Mouse (Mus musculus) cerebellum, adult 8-10 months (tissue): ENCODE data around the gene Gpr135.
"Not testable (repeated sequence)": the region's sequence is repeated elsewhere in the genome, so short reads cannot be mapped to it uniquely, and the experiment has no call there.

Experiments
- DNase-seq: peaks from one replicate; pipeline ENCODE4 v3.0.0; 2022

The Gpr135 gene

GRCm38 (mm10) chr12:72052571-72052970 lies 18.4 kb downstream of the Gpr135 start:
- no peak for DNase-seq

DNA sequence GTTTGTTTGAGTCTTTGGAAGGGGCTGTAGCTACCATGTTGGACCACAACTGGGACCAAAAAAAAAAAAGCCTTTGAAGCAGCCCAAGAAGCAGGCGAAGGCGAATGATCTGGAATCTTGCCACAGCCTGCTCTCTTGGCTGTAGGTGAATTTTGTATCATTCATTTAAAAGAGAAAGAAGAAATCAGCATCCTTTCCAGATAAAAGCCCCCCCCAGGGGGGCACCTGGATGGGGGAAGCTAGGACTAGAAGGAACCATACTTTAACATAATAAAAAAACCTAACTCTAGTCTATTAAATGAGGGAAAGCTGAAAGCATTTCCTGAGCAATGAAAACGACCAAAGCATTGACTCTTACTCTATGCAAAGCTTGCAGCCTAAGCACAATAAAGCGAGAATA lies 20.1 kb downstream of the Gpr135 start:
- DNase-seq = no peak

- DNase-seq = not testable (repeated sequence)
Observed at GRCm38 (mm10) chr12:72050156-72050555, 20.8 kb downstream of the Gpr135 start.

DNA sequence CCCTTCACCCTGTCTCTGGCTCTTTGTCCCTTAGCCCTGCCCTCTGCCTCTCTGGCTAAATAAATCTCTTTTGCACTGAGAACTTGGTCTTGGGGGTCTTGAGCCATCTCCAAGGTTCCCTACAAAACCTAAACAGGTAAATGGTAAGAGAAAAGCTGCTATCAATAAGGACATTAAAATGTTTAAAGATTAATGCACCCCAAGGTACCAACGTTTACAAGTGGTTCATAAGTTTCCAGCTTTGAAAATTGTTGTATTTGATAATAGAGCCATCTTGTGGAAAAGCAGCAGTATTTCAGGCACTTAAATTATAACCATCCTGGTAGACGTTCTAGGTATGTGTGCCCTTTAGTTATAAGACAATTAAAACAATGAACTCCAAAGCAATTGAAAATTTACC lies 23.4 kb downstream of the Gpr135 start:
- DNase-seq = no peak

GRCm38 (mm10) chr12:72041238-72041637 lies 29.7 kb downstream of the Gpr135 start:
- no peak for DNase-seq

GRCm38 (mm10) chr12:72039501-72039900 lies 31.4 kb downstream of the Gpr135 start:
- no peak for DNase-seq

GRCm38 (mm10) chr12:72038866-72039265 lies 32.1 kb downstream of the Gpr135 start:
- no peak for DNase-seq

DNA sequence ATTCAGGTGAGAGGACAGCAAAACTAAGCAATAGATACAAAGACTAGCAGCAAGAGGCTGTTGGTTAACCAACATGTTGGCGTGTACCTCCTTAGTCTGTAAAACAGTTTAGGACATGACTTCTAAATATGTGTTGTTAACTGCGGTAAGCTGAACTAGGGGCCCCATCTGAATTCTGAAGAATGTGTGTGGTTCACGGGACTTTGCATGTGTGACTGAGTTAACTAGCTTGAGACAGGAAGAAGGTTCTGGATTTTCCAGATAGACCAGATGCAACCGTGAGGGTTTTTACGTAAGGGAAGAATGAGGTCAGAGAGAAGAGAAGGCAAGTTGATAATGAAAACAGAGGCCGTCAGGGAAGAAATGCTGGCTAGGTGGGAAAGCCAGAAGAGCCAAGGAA lies 33.9 kb downstream of the Gpr135 start:
- no peak for DNase-seq

GRCm38 (mm10) chr12:72036097-72036661 lies 34.7 kb downstream of the Gpr135 start:
- no peak for DNase-seq

GRCm38 (mm10) chr12:72031794-72032193 lies 39.1 kb downstream of the Gpr135 start:
- no peak for DNase-seq

GRCm38 (mm10) chr12:72031171-72031570 lies 39.8 kb downstream of the Gpr135 start:
- DNase-seq = no peak

GRCm38 (mm10) chr12:72025275-72025795 lies 45.6 kb downstream of the Gpr135 start:
- no peak for DNase-seq

GRCm38 (mm10) chr12:72023572-72023971 lies 47.4 kb downstream of the Gpr135 start:
- no peak for DNase-seq

GRCm38 (mm10) chr12:72022790-72023189 lies 48.1 kb downstream of the Gpr135 start:
- no peak for DNase-seq

DNA sequence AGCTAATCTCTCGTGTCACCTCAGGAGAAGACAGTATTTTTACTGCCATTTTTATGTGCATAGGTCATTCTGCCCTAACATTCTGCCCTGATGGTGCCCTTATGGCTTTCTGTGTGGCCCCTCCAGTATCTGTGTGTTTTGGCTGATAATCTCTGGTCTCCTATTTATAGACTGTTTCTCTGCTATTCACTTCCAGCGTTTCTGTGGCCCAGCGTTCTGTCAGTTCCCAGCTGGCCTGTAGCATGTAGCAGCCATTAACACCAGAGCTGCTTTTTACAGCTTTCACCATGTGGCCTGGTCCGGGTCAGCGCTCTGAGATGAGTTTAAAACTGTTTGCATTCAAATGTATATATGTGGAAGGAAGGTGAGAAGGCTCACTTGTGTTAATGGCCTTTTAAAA lies 49.4 kb downstream of the Gpr135 start:
- DNase-seq = no peak

GRCm38 (mm10) chr12:72020285-72020684 lies 50.6 kb downstream of the Gpr135 start:
- no peak for DNase-seq
